Mouse (Mus musculus): ENCODE results near the gene Fdx1l. TPM values are rescaled to one million over a fixed set of nuclear protein-coding genes. Genes with fewer than 3 reads are reported as not detected.

The Fdx1l gene
- total and polyA plus RNA-seq, 3 experiments, result 40.7 to 59.6 (median 48.6) TPM

- no peak for DNase-seq
Measured at GRCm38 (mm10) chr9:21028560-21029110, 44.8 kb downstream of the Fdx1l start.

GRCm38 (mm10) chr9:21027774-21028290, 45.6 kb downstream of the Fdx1l start:
- DNase-seq, result no peak

- no peak for DNase-seq
Measured at GRCm38 (mm10) chr9:21026849-21027248, 46.6 kb downstream of the Fdx1l start.

GRCm38 (mm10) chr9:21025258-21025810, 48.1 kb downstream of the Fdx1l start:
- no peak for DNase-seq

GRCm38 (mm10) chr9:21022726-21023125, 50.7 kb downstream of the Fdx1l start:
- no peak for DNase-seq

GRCm38 (mm10) chr9:21022288-21022687, 51.1 kb downstream of the Fdx1l start:
- no peak for DNase-seq

GRCm38 (mm10) chr9:21021363-21021762, 52.1 kb downstream of the Fdx1l start:
- DNase-seq, result no peak

GRCm38 (mm10) chr9:21018600-21018999, 54.8 kb downstream of the Fdx1l start:
- DNase-seq, result no peak

Small RNA genes lying within 50 kb of the gene (microRNA-seq; reads per million reads assigned to microRNA genes)
- gene Mir1900, result 0 reads per million in 2 experiments
- gene Mir7082, result 0.22 to 1.7 reads per million in 2 experiments

Other genes starting within 250 kb of the Fdx1l start
- gene A230050P20Rik, start 205.0 kb downstream of the Fdx1l start, total RNA-seq (2021), result 10 to 100 TPM; 19.4 to 20.1 TPM
- gene A230050P20Rik, start 205.0 kb downstream of the Fdx1l start, polyA plus RNA-seq (2012; rRNA removed), result 140 and 164 TPM in 2 replicates
- gene Angptl6, start 193.9 kb downstream of the Fdx1l start, total RNA-seq (2021), result 1 to 10 TPM; 3.3 TPM
- 4.0 and 6.5 TPM in 2 replicates for gene Angptl6, start 193.9 kb downstream of the Fdx1l start, polyA plus RNA-seq (2012; rRNA removed)
- gene Ppan, start 185.4 kb downstream of the Fdx1l start, total RNA-seq (2021), result 10 to 100 TPM; 27.6 to 44.4 TPM
- gene Ppan, start 185.4 kb downstream of the Fdx1l start, polyA plus RNA-seq (2012; rRNA removed), result 128 and 140 TPM in 2 replicates
- 100 to 1,000 TPM; 156 to 170 TPM for gene Eif3g, start 175.0 kb downstream of the Fdx1l start, total RNA-seq (2021)
- gene Eif3g, start 175.0 kb downstream of the Fdx1l start, polyA plus RNA-seq (2012; rRNA removed), result 123 and 133 TPM in 2 replicates
- 10 to 100 TPM; 43.0 to 44.0 TPM for gene Dnmt1, start 113.7 kb downstream of the Fdx1l start, total RNA-seq (2021)
- gene Dnmt1, start 113.7 kb downstream of the Fdx1l start, polyA plus RNA-seq (2012; rRNA removed), result 29.6 and 29.8 TPM in 2 replicates
- gene S1pr2, start 96.8 kb downstream of the Fdx1l start, total RNA-seq (2021), result 10 to 100 TPM; 20.4 to 26.6 TPM
- 14.8 and 15.7 TPM in 2 replicates for gene S1pr2, start 96.8 kb downstream of the Fdx1l start, polyA plus RNA-seq (2012; rRNA removed)
- 100 to 1,000 TPM; 120 to 130 TPM for gene Mrpl4, start 70.9 kb downstream of the Fdx1l start, total RNA-seq (2021)
- 245 and 270 TPM in 2 replicates for gene Mrpl4, start 70.9 kb downstream of the Fdx1l start, polyA plus RNA-seq (2012; rRNA removed)
- 10 to 100 TPM; 10.8 to 19.1 TPM for gene Icam1, start 57.6 kb downstream of the Fdx1l start, total RNA-seq (2021)
- 7.5 and 8.3 TPM in 2 replicates for gene Icam1, start 57.6 kb downstream of the Fdx1l start, polyA plus RNA-seq (2012; rRNA removed)
- 1 to 10 TPM; 1.1 to 5.1 TPM for gene Icam4, start 44.2 kb downstream of the Fdx1l start, total RNA-seq (2021)
- gene Icam4, start 44.2 kb downstream of the Fdx1l start, polyA plus RNA-seq (2012; rRNA removed), result 1.9 and 2.7 TPM in 2 replicates
- under 1 TPM; 0.17 to 0.31 TPM for gene Icam5, start 41.5 kb downstream of the Fdx1l start, total RNA-seq (2021)
- gene Icam5, start 41.5 kb downstream of the Fdx1l start, polyA plus RNA-seq (2012; rRNA removed), result 0.41 and 0.48 TPM in 2 replicates
- not detected for gene Zglp1, start 6.5 kb downstream of the Fdx1l start, total RNA-seq (2021)
- gene Zglp1, start 6.5 kb downstream of the Fdx1l start, polyA plus RNA-seq (2012; rRNA removed), result not detected in 2 replicates
- gene Gm49373, start 518 bp downstream of the Fdx1l start, total RNA-seq (2021), result under 1 TPM; 0.24 to 0.43 TPM
- 0.18 and 0.19 TPM in 2 replicates for gene Gm49373, start 518 bp downstream of the Fdx1l start, polyA plus RNA-seq (2012; rRNA removed)
- 1 to 10 TPM in 1 of 2 experiments, under 1 TPM in 1; 0.90 to 2.5 TPM for gene Gm38431, start 18.4 kb upstream of the Fdx1l start, total RNA-seq (2021)
- gene Gm38431, start 18.4 kb upstream of the Fdx1l start, polyA plus RNA-seq (2012; rRNA removed), result 68.5 and 74.0 TPM in 2 replicates
- 10 to 100 TPM; 50.8 to 53.4 TPM for gene Raver1, start 18.4 kb upstream of the Fdx1l start, total RNA-seq (2021)
- 52.8 and 76.4 TPM in 2 replicates for gene Raver1, start 18.4 kb upstream of the Fdx1l start, polyA plus RNA-seq (2012; rRNA removed)
- 10 to 100 TPM; 12.7 to 14.6 TPM for gene Tyk2, start 57.6 kb upstream of the Fdx1l start, total RNA-seq (2021)
- gene Tyk2, start 57.6 kb upstream of the Fdx1l start, polyA plus RNA-seq (2012; rRNA removed), result 23.5 and 25.8 TPM in 2 replicates
- 100 to 1,000 TPM; 179 to 202 TPM for gene Cdc37, start 76.4 kb upstream of the Fdx1l start, total RNA-seq (2021)
- gene Cdc37, start 76.4 kb upstream of the Fdx1l start, polyA plus RNA-seq (2012; rRNA removed), result 58.3 and 59.0 TPM in 2 replicates
- gene Pde4a, start 92.1 kb upstream of the Fdx1l start, total RNA-seq (2021), result 10 to 100 TPM in 1 of 2 experiments, 1 to 10 TPM in 1; 8.8 to 17.7 TPM
- 13.2 and 15.6 TPM in 2 replicates for gene Pde4a, start 92.1 kb upstream of the Fdx1l start, polyA plus RNA-seq (2012; rRNA removed)
- 10 to 100 TPM; 36.6 to 56.5 TPM for gene Keap1, start 165.7 kb upstream of the Fdx1l start, total RNA-seq (2021)
- 132 and 142 TPM in 2 replicates for gene Keap1, start 165.7 kb upstream of the Fdx1l start, polyA plus RNA-seq (2012; rRNA removed)
- 1 to 10 TPM in 1 of 2 experiments, under 1 TPM in 1; 0.66 to 1.9 TPM for gene S1pr5, start 174.8 kb upstream of the Fdx1l start, total RNA-seq (2021)
- gene S1pr5, start 174.8 kb upstream of the Fdx1l start, polyA plus RNA-seq (2012; rRNA removed), result 1.2 and 1.4 TPM in 2 replicates
- 10 to 100 TPM; 25.9 to 47.0 TPM for gene Atg4d, start 191.7 kb upstream of the Fdx1l start, total RNA-seq (2021)
- 36.2 and 42.9 TPM in 2 replicates for gene Atg4d, start 191.7 kb upstream of the Fdx1l start, polyA plus RNA-seq (2012; rRNA removed)
- gene Kri1, start 214.4 kb upstream of the Fdx1l start, total RNA-seq (2021), result 10 to 100 TPM; 27.3 to 38.5 TPM
- 11.7 and 14.4 TPM in 2 replicates for gene Kri1, start 214.4 kb upstream of the Fdx1l start, polyA plus RNA-seq (2012; rRNA removed)
- 10 to 100 TPM in 1 of 2 experiments, 1 to 10 TPM in 1; 6.0 to 20.3 TPM for gene Cdkn2d, start 217.8 kb upstream of the Fdx1l start, total RNA-seq (2021)
- 36.0 and 42.9 TPM in 2 replicates for gene Cdkn2d, start 217.8 kb upstream of the Fdx1l start, polyA plus RNA-seq (2012; rRNA removed)
- not detected for gene Ap1m2, start 238.7 kb upstream of the Fdx1l start, total RNA-seq (2021)
- not detected in 2 replicates for gene Ap1m2, start 238.7 kb upstream of the Fdx1l start, polyA plus RNA-seq (2012; rRNA removed)
- gene Slc44a2, start 247.1 kb upstream of the Fdx1l start, total RNA-seq (2021), result 10 to 100 TPM; 30.9 to 56.0 TPM
- gene Slc44a2, start 247.1 kb upstream of the Fdx1l start, polyA plus RNA-seq (2012; rRNA removed), result 27.1 and 27.2 TPM in 2 replicates